Comparison of ENCODE assay signal across 31 mouse cellular contexts in the genomic region with DNA sequence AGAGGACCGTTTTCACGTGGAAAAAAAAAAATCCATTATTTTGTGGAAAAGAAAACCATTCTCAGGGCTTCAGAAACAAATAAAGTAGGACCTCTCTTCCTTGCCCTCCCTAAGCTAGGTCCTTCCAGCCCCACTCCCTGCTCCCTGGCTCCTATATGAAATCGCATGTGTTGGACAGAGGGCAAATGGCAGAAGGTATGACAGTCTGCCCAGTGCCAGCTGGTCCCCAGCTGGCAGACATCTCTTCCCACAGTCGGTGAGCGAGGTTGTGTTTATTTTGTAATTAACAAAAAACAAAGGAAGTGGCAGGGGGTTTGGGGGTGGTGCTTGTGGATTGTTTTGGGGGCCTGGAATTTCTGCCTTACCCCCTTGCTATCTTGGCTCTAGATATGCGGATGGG. TPM values are rescaled to one million over a fixed set of nuclear protein-coding genes. Genes with fewer than 3 reads are reported as not detected.
DNase-seq lines count a peak whose midpoint lies in the region; ATAC-seq and TF ChIP-seq lines count a peak whose summit lies in the region.
"Had no signal": no experiment of that assay in that cellular context is flagged by ENCODE, and none has a peak within 500 bp of the region (broad histone marks: within the 10 kb centered on the region; RNA-seq: fewer than 3 reads in every experiment).

No protein-coding gene starts in this region.

- H3K4me2 ChIP-seq in midbrain, postnatal 0 days (ENCODE audit: low read depth, low read length, poor library complexity, severe bottlenecking) = no peak overlapping the region
- H3K4me2 ChIP-seq in midbrain, embryonic 15.5 days = no peak overlapping the region
- H3K4me2 ChIP-seq: embryonic facial prominence, embryonic 12.5 days; forebrain, embryonic 15.5 days; heart, embryonic 15.5 days; kidney, embryonic 15.5 days; limb, embryonic 15.5 days; liver, embryonic 15.5 days; midbrain, embryonic 11.5 days; stomach, embryonic 15.5 days had no signal

- WGBS in midbrain, postnatal 0 days = 71% methylated on average over 6 of the region's 6 CpGs
- WGBS in midbrain, embryonic 15.5 days = 72% methylated on average over 6 of the region's 6 CpGs
- 72% methylated on average over 6 of the region's 6 CpGs for WGBS in embryonic facial prominence, embryonic 10.5 days

- no peaks in the 10 kb centered on the region for H3K36me3 ChIP-seq in midbrain, postnatal 0 days (ENCODE audit: insufficient read depth, low read length)
- no peaks in the 10 kb centered on the region for H3K36me3 ChIP-seq in midbrain, embryonic 15.5 days (replicated peaks)
- H3K36me3 ChIP-seq in embryonic facial prominence, embryonic 10.5 days (replicated peaks) = no peaks in the 10 kb centered on the region
- H3K36me3 ChIP-seq: embryonic facial prominence, embryonic 12.5 days; forebrain, embryonic 15.5 days; heart, embryonic 15.5 days; kidney, embryonic 15.5 days; limb, embryonic 15.5 days; liver, embryonic 15.5 days; stomach, embryonic 15.5 days had no signal

- H3K4me3 ChIP-seq in midbrain, postnatal 0 days (ENCODE audit: low read depth, low read length) = no peak overlapping the region
- no peak overlapping the region for H3K4me3 ChIP-seq in midbrain, embryonic 15.5 days
- no peak overlapping the region for H3K4me3 ChIP-seq in embryonic facial prominence, embryonic 10.5 days
- H3K4me3 ChIP-seq: embryonic facial prominence, embryonic 12.5 days; erythroblast, embryonic 14.5 days; forebrain, embryonic 15.5 days; heart, embryonic 15.5 days; kidney, embryonic 15.5 days; limb, embryonic 15.5 days; liver, embryonic 15.5 days; stomach, embryonic 15.5 days had no signal

- H3K9ac ChIP-seq in midbrain, postnatal 0 days (replicated peaks; ENCODE audit: low read length, poor library complexity, severe bottlenecking) = no peak overlapping the region
- H3K9ac ChIP-seq in midbrain, embryonic 15.5 days = no peak overlapping the region
- H3K9ac ChIP-seq: embryonic facial prominence, embryonic 12.5 days; forebrain, embryonic 15.5 days; heart, embryonic 15.5 days; kidney, embryonic 15.5 days; limb, embryonic 15.5 days; liver, embryonic 15.5 days; stomach, embryonic 15.5 days had no signal

- intact Hi-C loops in gastrocnemius, postnatal 14 days (cut with DNase I; ENCODE audit: low total_unique reads) = no loop called here

- H3K27ac ChIP-seq in midbrain, postnatal 0 days (ENCODE audit: low read depth, low read length) = no peak overlapping the region
- no peak overlapping the region for H3K27ac ChIP-seq in midbrain, embryonic 15.5 days
- H3K27ac ChIP-seq in embryonic facial prominence, embryonic 10.5 days (replicated peaks) = no peak overlapping the region
- H3K27ac ChIP-seq: embryonic facial prominence, embryonic 12.5 days; forebrain, embryonic 15.5 days; heart, embryonic 15.5 days; kidney, embryonic 15.5 days; limb, embryonic 15.5 days; liver, embryonic 15.5 days; stomach, embryonic 15.5 days had no signal

- H3K9me3 ChIP-seq in midbrain, postnatal 0 days (ENCODE audit: low read length) = no peaks in the 10 kb centered on the region
- no peaks in the 10 kb centered on the region for H3K9me3 ChIP-seq in midbrain, embryonic 15.5 days
- no peaks in the 10 kb centered on the region for H3K9me3 ChIP-seq in embryonic facial prominence, embryonic 10.5 days
- H3K9me3 ChIP-seq: embryonic facial prominence, embryonic 12.5 days; forebrain, embryonic 15.5 days; heart, embryonic 15.5 days; kidney, embryonic 15.5 days; limb, embryonic 15.5 days; liver, embryonic 15.5 days; stomach, embryonic 15.5 days had no signal

- no peak; the same call in 1 of the 2 replicates for ATAC-seq in midbrain, postnatal 0 days (ENCODE audit: low FRiP score)
- ATAC-seq in midbrain, embryonic 15.5 days (replicated peaks) = no peak
- ATAC-seq: forebrain, embryonic 15.5 days; intestine, embryonic 16.5 days; lung, postnatal 0 days had no signal

- no peak for TF ChIP-seq CTCF in midbrain, postnatal 0 days (IDR thresholded peaks at IDR 0.05)

- H3K27me3 ChIP-seq in midbrain, postnatal 0 days (ENCODE audit: insufficient read depth, low read length) = no peaks in the 10 kb centered on the region
- no peaks in the 10 kb centered on the region for H3K27me3 ChIP-seq in midbrain, embryonic 15.5 days (replicated peaks)
- peaks cover 21% of the 10 kb centered on the region; the same call in 1 of the 2 replicates for H3K27me3 ChIP-seq in embryonic facial prominence, embryonic 10.5 days (replicated peaks; ENCODE audit: low read depth, poor library complexity, severe bottlenecking)
- H3K27me3 ChIP-seq: embryonic facial prominence, embryonic 12.5 days; forebrain, embryonic 15.5 days; liver, embryonic 15.5 days; stomach, embryonic 15.5 days had no signal

- H3K4me1 ChIP-seq in midbrain, postnatal 0 days (ENCODE audit: insufficient read depth, low read length) = no peaks in the 10 kb centered on the region
- peaks cover 8% of the 10 kb centered on the region for H3K4me1 ChIP-seq in midbrain, embryonic 15.5 days
- H3K4me1 ChIP-seq in embryonic facial prominence, embryonic 10.5 days = peaks cover 18% of the 10 kb centered on the region
- H3K4me1 ChIP-seq: forebrain, embryonic 15.5 days; kidney, embryonic 15.5 days; limb, embryonic 15.5 days; liver, embryonic 15.5 days; stomach, embryonic 15.5 days had no signal

- DNase-seq in midbrain, postnatal 0 days (ENCODE audit: low spot score) = peak; percentile 71
- peak; percentile 78 for DNase-seq in cerebellum, adult 11-12 months
- peak; percentile 73 to 78 for DNase-seq in cerebellum, postnatal 14 days
- DNase-seq in embryo, embryonic 11 days = no peak
- no peak for DNase-seq in embryonic facial prominence, embryonic 10.5 days (ENCODE audit: low spot score)
- DNase-seq in gastrocnemius, postnatal 14 days = no peak
- DNase-seq: adrenal gland, adult 2 months; gastrocnemius, postnatal 36 days; heart, postnatal 4 days; right cerebral cortex, postnatal 25 days; thymus, adult 18-20 months had no signal

RNA-seq across cellular contexts. Expression of a gene that starts 56.6 kb away (rescaled TPM):
- not detected in 2 replicates for total RNA-seq in midbrain, postnatal 0 days (2014; rRNA removed)
- not detected in 2 replicates for polyA plus RNA-seq in midbrain, postnatal 0 days (2015; fragmentation: Nextera tagmentation; extraction: Ambion mirVana)
- not detected in 2 replicates for polyA plus RNA-seq in midbrain, embryonic 15.5 days (2015; fragmentation: Nextera tagmentation; extraction: Ambion mirVana)
- polyA plus RNA-seq in embryonic facial prominence, embryonic 10.5 days (2016; fragmentation: Nextera tagmentation; extraction: Ambion mirVana) = not detected in 2 replicates
- not detected for total RNA-seq in gastrocnemius, postnatal 14 days (2021)
- total RNA-seq: adrenal gland, adult 2 months; common myeloid progenitor, adult 5-6 weeks; gastrocnemius, postnatal 36 days; heart, adult 8-10 months; heart, postnatal 4 days; layer of hippocampus, postnatal 25 days; left cerebral cortex, postnatal 14 days; neutrophil, adult 5-6 weeks had no signal
- polyA plus RNA-seq: adrenal gland, adult 2 months; C2C12; embryonic facial prominence, embryonic 12.5 days; erythroblast, embryonic 14.5 days; forebrain, embryonic 15.5 days; heart, embryonic 15.5 days; intestine, embryonic 16.5 days; kidney, embryonic 15.5 days; large intestine, adult 2 months; limb, embryonic 15.5 days; liver, embryonic 15.5 days; lung, postnatal 0 days; midbrain, embryonic 11.5 days; spleen, adult 2 months; stomach, embryonic 15.5 days had no signal

Comparison
In these comparisons a context has a peak if more than half of its experiments do, and no peak if none do; other contexts are left out.
1. DNase-seq: peak in midbrain, postnatal 0 days (single experiment), cerebellum, adult 11-12 months (single experiment) and cerebellum, postnatal 14 days (2 of 2); none in embryo, embryonic 11 days (single experiment), embryonic facial prominence, embryonic 10.5 days (single experiment) and gastrocnemius, postnatal 14 days (single experiment).